Mouse (Mus musculus): ENCODE results near the gene Fam71d. TPM values are rescaled to one million over a fixed set of nuclear protein-coding genes. Genes with fewer than 3 reads are reported as not detected.

Gene Fam71d
- total RNA-seq (2022), result not detected

DNA sequence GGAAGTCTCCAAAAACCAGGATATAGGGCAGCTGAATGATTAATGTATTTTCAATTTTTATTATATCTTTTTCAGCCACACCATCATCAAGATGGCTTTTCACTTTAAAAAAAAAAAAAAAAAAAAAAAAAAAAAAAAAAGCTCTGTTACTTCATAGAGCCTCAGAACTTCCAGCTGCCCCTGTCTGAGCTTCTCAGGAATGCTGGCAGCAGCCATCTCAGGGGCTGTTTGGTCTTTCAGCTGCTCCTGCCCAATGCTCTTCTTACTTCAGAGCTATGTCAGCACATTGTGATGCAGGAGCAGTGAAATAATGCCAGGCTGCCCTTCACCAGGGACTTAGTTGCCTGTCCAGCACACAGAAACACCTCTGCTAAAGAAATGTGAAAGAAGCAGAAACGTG lies at the start of gene Fam71d:
TSS of gene Fam71d (plus strand) at position 211 of the 400 bp plus-strand sequence.
- no peak for DNase-seq (ENCODE audit: low spot score)

DNA sequence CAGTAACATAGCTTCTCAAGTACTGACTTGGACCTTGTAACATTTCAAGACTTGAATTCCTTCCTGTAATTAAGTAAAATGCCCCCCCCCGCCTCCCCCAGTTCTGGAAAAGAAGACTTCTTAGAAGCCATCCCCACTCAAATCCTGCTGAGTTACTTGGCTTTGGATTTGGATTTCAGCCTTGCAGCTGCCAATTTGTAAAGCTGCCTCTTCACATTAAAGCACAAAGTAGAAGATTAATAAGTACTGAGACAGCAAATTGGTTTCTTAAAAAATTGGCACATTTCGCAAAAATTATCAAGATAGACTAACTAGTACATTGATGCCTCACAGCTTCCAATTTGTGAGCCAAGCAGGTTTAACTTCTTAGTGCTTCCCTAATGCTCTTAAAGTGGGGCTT lies 47.6 kb upstream of the Fam71d start:
- no peak for DNase-seq (ENCODE audit: low spot score)

DNA sequence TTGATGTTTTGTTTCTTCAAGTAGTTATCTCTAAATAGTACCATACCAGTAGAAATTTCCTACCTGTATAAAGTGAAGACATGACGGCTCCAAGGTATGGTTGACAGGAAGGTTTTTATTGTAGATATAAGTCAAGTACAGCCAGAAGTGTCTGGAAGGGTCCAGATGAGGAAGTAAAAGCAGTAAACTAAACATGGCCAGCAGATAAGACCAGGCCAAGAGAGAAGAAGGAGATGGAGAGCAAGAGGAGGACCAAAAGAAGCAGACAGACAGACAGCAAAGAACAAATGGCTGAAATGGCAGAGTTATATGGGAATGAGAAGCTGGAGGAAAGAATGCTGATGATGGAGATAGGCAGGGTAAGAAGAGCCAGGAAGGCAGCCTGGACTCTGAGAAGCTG lies 46.1 kb upstream of the Fam71d start:
- no peak for DNase-seq (ENCODE audit: low spot score)

DNA sequence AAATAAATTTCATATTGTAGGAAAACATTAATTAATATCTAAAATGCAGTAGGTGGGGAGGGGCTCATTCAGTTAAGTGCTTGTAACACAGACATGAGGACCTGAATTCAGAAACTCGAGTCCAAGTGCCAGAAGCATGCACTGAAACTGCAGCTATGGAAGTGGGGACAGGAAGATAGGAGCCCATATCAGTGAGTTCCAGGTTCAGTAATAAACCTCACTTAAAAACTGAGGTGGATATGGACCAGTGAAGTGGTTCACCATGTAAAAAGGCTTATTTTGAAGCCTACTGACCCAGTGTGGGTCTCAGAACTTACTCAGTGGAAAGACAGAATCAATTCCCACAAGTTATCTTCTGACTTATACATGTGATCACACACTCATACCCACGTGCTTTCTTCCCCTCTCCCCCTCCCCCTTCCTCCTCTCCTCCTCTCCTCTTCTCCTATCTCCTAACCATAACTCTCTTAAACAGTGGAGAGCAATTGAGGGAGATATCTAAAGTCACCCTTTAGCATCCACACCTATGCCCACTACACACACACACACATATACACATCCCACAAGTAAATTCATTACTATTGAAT lies 31.5 kb upstream of the Fam71d start:
- no peak for DNase-seq (ENCODE audit: low spot score)

DNA sequence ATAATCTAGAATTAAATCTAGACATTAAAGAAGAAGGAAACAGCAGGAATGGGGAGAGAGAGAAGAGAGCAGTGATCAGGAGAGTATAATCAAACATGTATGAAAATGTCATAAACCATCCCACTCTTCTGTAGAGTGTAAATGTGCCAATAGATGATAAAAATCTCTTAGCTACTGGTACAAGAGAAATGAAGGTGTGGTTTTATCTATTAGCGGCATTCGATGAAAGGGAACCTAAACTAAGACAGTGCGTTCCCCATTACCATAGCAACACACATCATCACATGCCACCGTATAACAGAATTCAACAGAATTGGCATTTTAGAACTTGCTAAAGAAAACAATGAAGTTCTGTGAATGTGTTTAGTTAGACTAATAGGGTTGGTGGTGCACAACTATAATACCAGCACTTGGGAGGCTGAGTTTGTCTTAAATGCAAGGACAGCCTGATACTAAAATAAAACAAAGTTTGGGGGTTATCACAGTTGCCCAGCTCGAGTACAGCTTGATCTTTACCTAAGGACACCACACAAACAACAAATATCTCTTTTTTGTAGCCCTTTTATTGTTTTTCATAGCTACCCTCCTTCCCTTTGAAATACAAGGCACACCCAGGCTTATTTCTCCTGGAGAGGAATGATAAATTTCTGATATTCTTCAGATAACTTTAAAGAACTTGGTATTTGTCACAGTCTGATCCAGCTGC lies 13.1 kb upstream of the Fam71d start:
- DNase-seq (ENCODE audit: low spot score), result no peak

DNA sequence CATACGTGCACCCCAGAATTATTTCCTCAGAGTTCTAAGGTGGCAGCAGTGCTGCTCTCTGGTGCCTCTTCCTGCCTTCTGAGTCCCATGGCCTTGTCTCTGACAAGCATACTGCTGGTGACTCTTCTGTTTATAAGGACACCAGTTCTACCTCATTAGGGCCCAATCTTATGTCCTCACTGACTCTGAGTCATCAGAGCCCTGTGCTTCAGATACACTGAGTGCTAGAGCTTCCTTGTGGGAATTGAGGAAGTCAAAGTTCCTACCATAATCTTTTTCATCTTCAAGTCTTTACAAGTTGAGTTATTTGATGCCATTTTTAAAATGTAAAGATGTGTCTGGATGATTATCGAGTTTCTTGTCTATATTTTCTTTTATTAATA lies 12.5 kb upstream of the Fam71d start:
- DNase-seq (ENCODE audit: low spot score), result no peak

DNA sequence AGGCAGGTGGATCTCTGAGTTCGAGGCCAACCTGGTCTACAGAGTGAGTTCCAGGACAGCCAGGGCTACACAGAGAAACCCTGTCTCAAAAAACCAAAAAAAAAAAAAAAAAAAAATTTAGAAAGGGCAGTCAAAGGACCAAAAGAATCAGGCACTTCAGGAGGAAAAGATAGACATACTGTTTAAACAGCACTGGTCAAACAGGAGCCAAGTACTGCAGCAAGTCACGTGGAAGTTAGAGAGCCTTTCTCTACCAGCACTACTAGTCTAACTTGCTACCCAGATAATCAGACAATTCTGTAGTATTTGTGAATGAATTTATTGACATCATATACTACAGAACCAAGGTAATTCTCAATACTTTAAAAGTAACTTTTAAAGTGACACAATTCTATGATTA lies 10.3 kb upstream of the Fam71d start:
- no peak for DNase-seq (ENCODE audit: low spot score)

DNA sequence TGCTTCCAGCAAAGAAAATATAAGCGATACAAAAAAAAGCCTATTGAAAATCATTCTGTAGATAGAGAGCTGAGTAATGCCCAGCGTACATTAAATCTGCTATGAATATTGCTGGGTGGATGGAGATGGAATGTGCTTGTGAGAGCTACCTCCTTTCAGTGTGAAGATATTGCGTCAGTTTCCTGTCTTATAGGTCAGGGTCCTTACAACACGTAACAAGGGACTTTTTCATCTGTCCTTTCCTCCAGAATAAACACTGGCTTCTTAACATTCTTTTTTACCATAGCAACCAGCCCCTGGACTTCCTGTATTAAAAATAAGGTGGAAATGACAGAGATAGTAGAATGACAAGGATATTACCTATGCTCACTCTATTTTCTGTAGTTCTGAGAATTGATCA lies 9.1 kb upstream of the Fam71d start:
- DNase-seq (ENCODE audit: low spot score), result no peak

DNA sequence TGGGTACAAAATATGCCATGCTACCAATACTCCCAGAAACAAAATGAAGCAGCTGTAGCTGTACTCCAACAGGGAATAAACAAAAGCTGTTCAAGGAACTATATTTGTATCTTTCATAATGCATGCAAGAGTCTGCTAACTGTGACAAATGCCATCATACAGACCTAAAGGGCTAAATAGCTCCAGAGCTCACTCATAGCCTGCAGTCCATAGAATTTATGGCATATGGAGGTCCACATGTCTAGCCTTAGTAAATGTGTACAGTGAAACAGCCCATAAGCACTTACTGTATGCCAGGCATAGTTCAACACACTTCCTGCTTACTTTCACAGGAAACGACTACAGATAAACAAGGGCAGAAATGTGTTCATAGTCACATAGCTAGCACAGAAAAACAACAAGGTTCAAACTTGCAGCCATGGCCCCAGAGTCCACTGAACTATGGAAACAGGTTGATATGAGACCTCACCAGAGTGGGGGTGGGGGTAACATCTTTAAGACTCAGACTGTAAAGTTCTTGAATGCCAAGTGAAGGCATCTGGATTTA lies 5.6 kb upstream of the Fam71d start:
- DNase-seq (ENCODE audit: low spot score), result no peak

DNA sequence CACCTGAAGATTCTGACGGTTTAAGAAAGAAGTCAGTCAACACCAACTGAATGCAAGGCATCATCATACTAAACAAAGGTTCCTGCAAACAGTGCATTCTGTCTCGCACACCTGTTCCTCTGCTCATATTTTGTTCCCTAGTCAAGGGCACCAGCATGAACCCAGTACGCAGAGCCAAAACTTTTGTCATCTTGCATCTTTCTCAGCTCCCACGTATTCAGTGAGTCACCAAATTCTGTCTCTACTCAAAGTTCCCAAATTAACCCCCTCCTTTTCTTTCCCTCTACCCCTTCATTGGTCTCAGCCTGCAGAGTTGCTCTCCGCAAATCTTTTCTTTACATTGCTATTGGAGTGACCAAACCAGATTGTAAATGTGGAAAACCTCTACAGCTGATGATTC lies 2.5 kb upstream of the Fam71d start:
- DNase-seq (ENCODE audit: low spot score), result no peak

DNA sequence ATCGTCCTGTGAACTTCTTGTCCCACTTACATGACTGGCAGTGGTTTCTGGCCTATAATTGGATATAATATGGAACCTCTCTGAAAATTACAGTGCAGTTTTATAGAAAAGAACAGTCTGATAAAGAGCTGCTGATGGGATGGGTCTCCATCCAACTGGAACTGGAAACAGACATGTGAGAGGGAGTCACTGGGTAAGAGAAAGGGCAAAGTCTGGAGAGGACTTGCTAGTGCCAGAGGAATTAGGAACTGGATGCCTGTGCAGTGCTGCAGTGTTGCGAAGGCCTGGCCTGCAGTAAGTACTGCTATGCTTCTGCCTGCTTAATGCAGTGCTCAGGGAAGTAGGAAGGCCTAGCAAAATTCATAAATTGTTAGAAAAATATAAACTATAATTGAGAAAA lies 1.9 kb downstream of the Fam71d start:
- DNase-seq (ENCODE audit: low spot score), result no peak

DNA sequence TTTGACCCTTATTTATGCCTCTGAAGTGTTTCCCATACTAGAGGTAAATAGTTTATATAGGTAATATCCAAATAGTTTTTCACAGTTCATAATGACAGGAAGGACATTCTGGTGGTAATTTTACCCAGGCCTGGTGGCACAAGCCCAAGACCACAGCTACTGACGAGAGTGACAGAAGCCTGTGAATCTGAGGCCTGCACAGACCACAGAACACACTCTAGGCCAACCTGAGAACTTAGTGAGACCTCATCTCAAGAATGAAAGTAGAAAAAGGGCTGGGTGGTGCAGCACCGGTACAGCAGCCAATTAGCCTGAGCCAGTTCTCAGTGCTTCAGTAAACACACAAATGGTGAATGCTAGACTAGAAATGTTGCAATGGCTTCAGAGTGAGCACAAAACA lies 26.4 kb downstream of the Fam71d start:
- no peak for DNase-seq (ENCODE audit: low spot score)

DNA sequence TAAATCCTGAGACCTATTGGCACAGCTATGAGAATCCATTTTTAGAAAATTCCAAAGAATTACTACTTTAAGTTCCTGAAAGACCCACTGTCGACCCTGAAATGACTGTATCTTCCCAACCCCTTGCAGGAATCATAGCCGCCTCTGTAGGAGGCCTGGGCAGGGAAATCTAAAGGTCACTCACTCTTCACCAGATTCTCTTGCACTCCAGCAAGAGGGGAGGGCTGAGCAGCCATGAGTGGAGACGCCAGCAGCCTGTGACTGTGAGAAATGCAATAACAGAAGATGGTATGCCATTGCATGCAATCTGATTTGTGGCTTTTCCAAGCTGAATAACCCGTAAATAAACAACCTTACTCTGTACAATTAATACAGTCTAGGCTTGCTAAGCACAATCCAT lies 36.4 kb downstream of the Fam71d start:
- no peak for DNase-seq (ENCODE audit: low spot score)

DNA sequence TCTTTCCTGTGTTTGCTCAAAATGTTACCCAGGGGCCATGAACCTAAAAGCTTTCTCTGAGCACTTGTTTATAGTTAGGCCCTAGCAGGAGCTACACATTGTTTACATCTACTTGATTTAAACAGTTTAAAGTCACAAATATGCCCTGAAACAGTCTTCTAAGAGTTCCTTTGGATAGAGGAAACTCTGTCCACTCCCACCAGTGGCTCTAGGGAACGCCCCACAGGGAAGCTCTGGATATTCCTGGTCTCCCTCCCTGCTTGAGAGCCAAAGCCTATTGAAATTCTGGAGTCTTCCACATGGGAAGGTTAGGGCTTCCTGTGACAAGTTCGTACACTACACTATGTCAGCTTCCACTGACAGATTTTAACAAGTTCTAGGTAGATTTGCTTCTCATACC lies 48.3 kb downstream of the Fam71d start:
- no peak for DNase-seq (ENCODE audit: low spot score)

DNA sequence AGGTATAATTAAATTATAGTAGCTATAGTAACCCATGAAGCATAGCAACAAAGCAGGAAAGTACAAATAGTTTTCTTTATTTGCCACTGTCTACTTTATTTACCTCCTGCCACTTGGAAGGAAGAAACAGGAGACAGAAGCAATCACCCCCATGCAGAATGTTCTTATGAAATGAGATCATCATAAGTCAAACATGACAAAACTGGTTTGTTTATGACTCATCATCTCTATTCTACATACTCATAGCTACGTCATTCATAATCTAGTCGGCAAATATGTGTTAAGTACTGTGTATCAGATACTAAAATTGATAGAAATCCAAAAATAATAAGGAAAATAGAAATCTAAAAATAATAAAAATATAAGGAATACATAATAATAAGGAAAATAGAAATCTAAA lies 49.0 kb downstream of the Fam71d start:
- DNase-seq (ENCODE audit: low spot score), result no peak

DNA sequence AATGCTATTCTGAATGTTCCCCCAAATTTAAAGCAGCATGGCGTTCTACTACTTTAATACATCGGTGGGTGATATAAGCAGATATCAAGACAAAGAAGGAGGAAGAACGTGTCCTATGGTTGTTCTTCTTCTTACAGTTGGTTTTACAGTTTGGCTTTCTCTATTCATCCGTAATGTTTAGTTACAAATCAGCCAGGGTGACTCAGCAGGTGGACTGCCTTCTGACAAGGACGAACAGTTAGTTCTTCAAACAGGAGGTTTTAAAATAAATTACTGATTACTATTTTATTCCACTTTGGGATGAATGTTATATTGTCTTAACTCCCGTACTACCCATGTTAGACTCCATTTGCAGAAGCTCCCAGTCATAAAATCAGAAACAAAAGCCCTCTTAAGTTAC lies 54.9 kb downstream of the Fam71d start:
- DNase-seq (ENCODE audit: low spot score), result no peak

DNA sequence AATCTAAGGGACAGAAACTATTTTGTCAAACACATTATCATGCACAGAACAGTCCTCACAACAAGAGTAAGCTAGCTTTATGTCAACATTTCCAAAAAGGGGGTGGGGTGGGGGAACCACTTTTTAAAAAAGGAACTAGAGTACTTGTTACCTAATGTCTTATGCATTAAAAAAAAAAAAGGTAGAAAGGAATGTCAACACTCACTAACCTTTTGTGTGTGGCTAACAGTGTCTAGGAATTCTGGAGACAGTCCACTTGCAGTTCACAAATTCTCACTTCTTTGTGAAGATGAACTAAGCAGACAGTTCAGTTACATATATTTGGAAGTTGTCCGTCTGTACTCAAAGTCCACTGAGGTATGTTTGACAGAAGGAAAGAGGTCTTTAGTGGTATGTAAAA lies 56.1 kb downstream of the Fam71d start:
- DNase-seq (ENCODE audit: low spot score), result no peak

DNA sequence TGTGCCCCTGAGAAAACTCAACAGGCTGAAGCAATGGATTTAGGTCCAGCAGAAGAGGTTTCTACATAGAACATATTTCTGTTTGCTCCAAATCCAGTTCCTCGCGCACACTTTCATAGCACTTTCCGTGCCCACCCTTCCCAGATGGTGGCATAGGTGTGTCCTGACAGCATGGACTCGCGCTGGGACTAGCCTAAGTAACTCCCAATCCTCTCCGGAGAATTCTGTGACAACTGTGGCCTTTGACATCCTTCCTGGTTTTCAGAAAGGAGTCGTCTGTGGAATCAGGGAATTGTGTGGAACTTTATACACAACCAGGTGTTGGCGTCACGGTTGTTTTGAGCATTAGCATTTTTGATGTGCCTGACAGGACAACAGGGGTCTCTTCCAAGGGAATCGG lies 56.8 kb downstream of the Fam71d start:
- peak; percentile 16 for DNase-seq (ENCODE audit: low spot score)

DNA sequence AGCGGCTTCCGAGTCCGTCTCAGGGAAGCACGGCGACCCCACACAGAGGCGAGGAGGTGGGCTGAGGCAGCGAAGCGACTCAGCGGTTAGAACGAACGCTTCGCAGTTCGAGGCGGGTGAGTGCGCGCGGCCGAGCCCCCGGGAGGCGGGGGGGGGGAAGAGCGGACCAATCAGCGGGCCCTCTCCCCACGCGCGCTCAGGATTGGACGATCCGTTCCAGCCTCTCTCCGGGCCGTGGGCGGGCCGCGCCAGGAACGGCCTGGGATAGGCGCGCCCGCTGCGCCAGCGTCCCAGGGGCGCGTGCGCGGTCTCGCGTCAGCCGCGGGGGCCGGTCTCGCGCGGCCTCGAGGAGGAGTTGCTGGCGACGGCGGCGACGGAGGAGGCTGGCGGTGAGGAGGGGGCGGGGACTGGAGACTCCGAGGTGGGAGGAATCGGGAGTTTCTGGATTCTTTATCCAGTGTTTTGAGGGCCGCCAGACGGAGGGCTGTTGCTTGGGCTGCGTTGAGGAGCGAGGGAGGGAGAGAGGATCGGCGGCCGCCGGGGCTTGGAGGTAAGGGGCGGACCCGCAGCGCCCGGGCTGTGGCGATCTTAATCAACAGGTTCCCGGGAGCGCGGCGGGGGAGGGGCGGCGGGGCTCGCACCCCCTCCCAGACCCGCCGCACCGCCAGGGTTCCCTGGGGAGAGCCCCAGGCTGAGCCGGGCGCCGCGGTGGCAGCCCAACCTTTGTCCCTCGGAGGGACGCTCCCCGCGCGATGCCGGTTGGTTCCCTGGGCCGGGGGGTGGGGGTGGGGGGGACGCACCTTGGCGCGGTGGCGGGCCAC lies 57.4 kb downstream of the Fam71d start, which contains the start of gene Mpp5:
TSS of gene Mpp5 (plus strand) at position 351 of the 821 bp plus-strand sequence.
- peak; percentile 94 for DNase-seq (ENCODE audit: low spot score)

DNA sequence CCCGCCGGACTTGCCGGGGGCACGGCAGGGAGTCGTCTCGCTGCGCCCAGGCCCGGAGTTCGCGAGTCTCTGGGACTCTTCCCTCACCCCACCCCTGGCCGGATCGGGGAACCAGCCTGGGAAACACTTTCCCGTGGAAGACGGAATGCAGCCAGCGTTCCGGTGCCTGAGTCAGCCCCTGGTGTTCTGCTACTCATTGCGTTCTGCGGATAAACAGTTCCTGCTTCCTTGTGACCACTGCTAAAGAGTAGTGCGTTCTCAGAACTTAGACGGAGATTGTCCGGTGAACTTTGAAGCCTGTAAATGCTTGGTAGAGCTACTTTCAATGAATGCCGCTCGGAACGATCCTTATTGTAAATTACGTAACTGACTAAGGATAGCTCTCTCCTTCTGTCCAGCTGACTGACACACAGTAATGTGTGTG lies 58.1 kb downstream of the Fam71d start:
- DNase-seq (ENCODE audit: low spot score), result peak; percentile 63

DNA sequence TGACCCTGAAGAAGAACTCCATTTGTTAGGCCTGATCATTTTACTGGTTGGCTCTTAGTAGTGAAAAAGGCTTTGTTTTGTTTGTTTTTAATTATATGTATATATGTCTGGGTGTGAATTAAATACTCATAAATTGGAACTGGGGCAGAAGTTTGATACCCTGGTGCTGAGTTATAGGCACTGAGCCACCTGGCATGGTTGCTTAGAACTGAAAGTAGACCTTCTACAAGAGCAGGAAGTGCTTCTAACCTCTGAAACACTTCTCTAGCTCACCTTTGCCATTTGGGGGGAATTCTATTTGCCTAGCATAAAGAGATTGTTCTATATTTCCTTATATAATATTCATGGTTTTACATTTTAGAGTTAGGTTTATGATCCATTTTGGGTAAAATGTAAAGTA lies 70.6 kb downstream of the Fam71d start:
- DNase-seq (ENCODE audit: low spot score), result no peak

DNA sequence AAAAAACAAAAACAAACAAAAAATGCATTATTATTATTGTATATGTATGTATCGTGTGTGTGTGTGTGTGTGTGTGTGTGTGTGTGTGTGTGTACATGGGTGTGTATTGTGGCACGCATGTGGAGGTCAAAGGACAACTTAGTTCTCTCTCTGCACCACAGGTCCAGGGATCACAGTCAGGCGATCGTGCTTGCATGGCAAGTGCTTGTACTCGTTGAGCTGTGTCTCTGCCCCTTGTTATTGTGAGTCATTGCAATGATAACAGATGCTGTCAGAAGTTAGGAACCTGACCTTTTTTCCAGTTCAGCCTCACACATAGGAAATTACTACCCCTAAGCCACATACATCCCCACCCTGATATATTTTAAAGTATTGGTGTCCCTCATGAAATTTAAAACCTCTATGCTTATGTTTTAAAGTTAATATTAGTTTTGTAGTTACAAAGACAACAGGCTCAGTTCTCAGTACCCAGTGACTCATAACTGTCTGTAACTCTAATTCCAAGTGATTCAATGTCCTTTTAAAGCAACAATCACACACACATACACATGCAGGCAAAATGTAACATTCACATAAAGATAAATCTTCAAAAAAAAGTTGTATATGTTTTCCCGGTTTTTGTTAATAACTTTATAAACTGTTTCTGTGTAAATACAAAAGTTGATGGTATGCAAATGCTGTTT lies 77.8 kb downstream of the Fam71d start:
- DNase-seq (ENCODE audit: low spot score), result no peak

All from heart, adult 8-10 months (tissue).